Mouse (Mus musculus) myocyte (in vitro differentiated cells): ENCODE data around the gene Fcamr.

Experiments
- CEBPB ChIP-seq: IDR thresholded peaks from 2 replicates; pipeline ENCODE4 v1.6.1; 2011; ENCODE audit warnings: mild to moderate bottlenecking, moderate library complexity; ENCODE audit not compliant: poor library complexity, insufficient read depth, severe bottlenecking
- E2F4 ChIP-seq: IDR thresholded peaks from one replicate; pipeline ENCODE4 v1.6.1; 2011; ENCODE audit warnings: mild to moderate bottlenecking, control low read depth, moderate library complexity; ENCODE audit not compliant: insufficient read depth
- MAX ChIP-seq: IDR thresholded peaks from one replicate; pipeline ENCODE4 v1.6.1; 2011; ENCODE audit warnings: low read depth, mild to moderate bottlenecking, control low read depth
- MYOD1 ChIP-seq, 3 experiments: IDR thresholded peaks; one replicate each; pipeline ENCODE4 v1.6.1; 2011; ENCODE audit warnings: control low read depth in 2 of 3, low read depth in 2 of 3, mild to moderate bottlenecking in 2 of 3, moderate library complexity in 1 of 3; ENCODE audit not compliant: insufficient read length in 2 of 3, control insufficient read depth in 1 of 3
- MYOG ChIP-seq, 3 experiments: IDR thresholded peaks; one replicate each; pipeline ENCODE4 v1.6.1; 2011; ENCODE audit warnings: control low read depth in 2 of 3, low read depth in 2 of 3, mild to moderate bottlenecking in 2 of 3; ENCODE audit not compliant: insufficient read length in 2 of 3, control insufficient read depth in 1 of 3, insufficient read depth in 1 of 3
- POLR2A ChIP-seq: IDR thresholded peaks from one replicate; pipeline ENCODE4 v1.6.1; 2011; ENCODE audit warnings: low read depth, mild to moderate bottlenecking, control low read depth, moderate library complexity; ENCODE audit not compliant: insufficient read length
- POLR2AphosphoS2 ChIP-seq: IDR thresholded peaks from one replicate; pipeline ENCODE4 v1.6.1; 2011; ENCODE audit warnings: low read depth, control low read depth; ENCODE audit not compliant: insufficient read length
- SRF ChIP-seq: IDR thresholded peaks from one replicate; pipeline ENCODE4 v1.6.1; 2011; ENCODE audit warnings: low read depth; ENCODE audit not compliant: control insufficient read depth, insufficient read length
- TCF12 ChIP-seq: IDR thresholded peaks from one replicate; pipeline ENCODE4 v1.6.1; 2011; ENCODE audit warnings: mild to moderate bottlenecking, control low read depth; ENCODE audit not compliant: poor library complexity, insufficient read depth, severe bottlenecking
- TCF3 ChIP-seq: IDR thresholded peaks from one replicate; pipeline ENCODE4 v1.6.1; 2011; ENCODE audit warnings: low read depth, control low read depth; ENCODE audit not compliant: insufficient read length
- USF1 ChIP-seq: IDR thresholded peaks from one replicate; pipeline ENCODE4 v1.6.1; 2011; ENCODE audit warnings: low read depth, mild to moderate bottlenecking, control low read depth, moderate library complexity

GRCm38 (mm10) chr1:130855723-130856122 is 55.0 kb downstream of the Fcamr start:
- TF ChIP-seq POLR2A (no peak), E2F4 (no peak), POLR2AphosphoS2 (no peak), MAX (no peak), CEBPB (no peak), USF1 (no peak), MYOG (IDR thresholded peaks at IDR 0.05; ENCODE audit: control insufficient read depth in 1 of 3, insufficient read depth in 1 of 3, insufficient read length in 2 of 3, low read depth in 2 of 3) (no peak), TCF12 (no peak), MYOD1 (IDR thresholded peaks at IDR 0.05; ENCODE audit: control insufficient read depth in 1 of 3, insufficient read length in 2 of 3, low read depth in 2 of 3) (no peak), TCF3 (no peak), SRF (no peak)
